Mouse (Mus musculus): Measurements from ENCODE around the gene A930009A15Rik. TPM values are rescaled to one million over a fixed set of nuclear protein-coding genes. Genes with fewer than 3 reads are reported as not detected.

The A930009A15Rik gene
- not detected for total RNA-seq (2021)

DNA sequence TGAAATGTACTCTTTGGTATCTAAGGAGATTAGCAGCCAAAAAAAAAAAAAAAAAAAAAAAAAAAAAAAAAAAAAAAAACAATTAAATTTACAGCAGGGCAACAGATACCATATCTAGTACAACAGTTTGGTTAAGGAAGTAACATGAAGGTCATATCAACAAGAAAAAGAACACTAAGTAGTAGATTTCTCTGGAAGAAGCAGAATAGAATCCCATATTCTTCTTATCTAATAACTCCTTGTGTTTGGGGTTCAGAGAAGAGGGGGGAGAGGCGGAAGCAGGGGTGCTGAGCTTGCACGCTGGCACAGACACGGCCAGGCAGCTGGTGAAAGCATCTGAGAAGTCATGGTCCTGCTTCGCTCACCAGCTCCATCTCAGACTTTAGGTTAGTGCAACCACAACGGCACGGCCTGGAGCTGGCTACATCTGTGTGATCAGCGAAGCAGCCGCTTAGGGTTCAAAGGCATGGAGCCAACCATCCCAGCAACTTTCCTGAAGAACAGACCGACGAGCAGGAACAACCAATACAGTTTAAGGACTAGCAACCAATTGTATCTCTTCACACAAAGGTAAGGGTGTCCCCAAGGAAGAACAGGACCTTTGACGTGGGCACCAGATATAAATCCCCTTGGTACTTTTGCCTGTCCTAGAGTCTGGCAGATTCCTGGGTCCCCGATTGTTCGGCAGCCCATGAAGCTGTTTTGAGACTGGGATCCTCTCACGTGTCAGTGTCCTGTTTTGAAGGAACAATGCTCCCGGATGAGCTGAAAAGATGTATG is at the start of gene A930009A15Rik:
Gene A930009A15Rik, plus strand, starts transcription at position 275 of the 780 bp plus-strand sequence.
- DNase-seq: no peak
- intact Hi-C loops (cut with DNase I): no loop called here

- DNase-seq: no peak
- intact Hi-C loops (cut with DNase I): no loop called here
Measured at GRCm38 (mm10) chr10:115520200-115521080, 49.3 kb upstream of the A930009A15Rik start.

- intact Hi-C loops (cut with DNase I): no loop called here
- no peak for DNase-seq
Measured at GRCm38 (mm10) chr10:115521081-115521451, 48.7 kb upstream of the A930009A15Rik start.

GRCm38 (mm10) chr10:115528892-115529291 is 40.9 kb upstream of the A930009A15Rik start:
- intact Hi-C loops (cut with DNase I): no loop called here
- DNase-seq: no peak

DNA sequence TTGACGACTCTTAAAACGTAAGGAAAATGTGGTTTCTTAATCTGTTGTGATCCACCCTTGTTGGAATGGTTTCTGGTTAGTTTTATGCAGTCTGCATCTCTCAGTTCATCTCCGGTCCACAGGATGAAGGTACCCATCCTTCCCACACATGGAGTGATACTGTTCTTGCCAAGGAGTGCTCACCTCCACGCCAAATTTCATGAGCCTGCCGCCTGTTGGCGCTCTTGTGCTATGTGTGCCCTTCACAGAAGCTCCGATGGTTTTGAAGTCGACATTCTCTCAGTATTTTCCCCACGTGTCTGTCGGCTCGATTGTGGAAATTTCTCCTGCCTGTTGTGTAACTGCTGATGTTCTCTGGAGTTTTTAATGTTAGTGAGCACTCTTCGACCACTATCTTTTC is 40.0 kb upstream of the A930009A15Rik start:
- DNase-seq: no peak
- intact Hi-C loops (cut with DNase I): no loop called here

GRCm38 (mm10) chr10:115530746-115531145 is 39.0 kb upstream of the A930009A15Rik start:
- intact Hi-C loops (cut with DNase I): no loop called here
- no peak for DNase-seq

- intact Hi-C loops (cut with DNase I): no loop called here
- DNase-seq: no peak
Measured at GRCm38 (mm10) chr10:115542917-115543316, 26.9 kb upstream of the A930009A15Rik start.

DNA sequence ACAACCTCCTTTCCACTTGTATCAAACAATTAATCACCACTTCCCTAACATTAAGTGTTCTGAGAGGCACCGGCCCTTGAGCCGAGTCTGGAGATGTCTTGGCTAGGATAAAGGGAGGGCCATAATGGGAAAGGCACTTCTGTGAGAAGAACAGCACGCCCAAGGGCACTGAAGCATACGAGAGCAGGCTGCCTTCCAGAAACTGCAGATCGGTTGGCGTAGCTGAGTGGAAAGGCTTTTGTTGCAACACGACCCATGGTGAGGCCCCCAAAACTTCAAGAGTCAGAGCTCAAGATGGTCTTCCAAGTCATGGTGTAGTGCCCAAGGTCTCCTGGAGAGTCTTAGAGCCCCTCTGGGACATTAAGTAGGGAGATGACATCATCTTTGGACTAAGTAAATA is 19.5 kb upstream of the A930009A15Rik start:
- intact Hi-C loops (cut with DNase I): no loop called here
- DNase-seq: no peak

DNA sequence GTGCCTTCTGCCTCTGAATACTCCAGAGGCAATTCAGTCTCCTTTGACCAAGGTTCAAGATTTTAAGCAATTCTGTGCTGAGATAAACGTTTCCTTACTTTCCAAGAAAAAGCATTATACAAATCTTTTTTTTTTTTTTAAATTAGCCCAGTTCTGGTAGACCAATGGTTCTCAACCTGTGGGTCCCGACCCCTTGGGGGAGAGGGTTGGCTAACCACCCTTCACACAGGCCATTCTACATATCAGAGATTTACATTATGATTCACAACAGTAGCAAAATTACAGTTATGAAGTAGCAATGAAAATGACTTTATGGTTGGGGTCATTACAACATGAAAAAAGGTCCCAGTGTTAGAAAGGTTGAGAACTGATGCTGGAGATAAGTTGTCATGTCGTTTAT is 18.7 kb upstream of the A930009A15Rik start:
- intact Hi-C loops (cut with DNase I): no loop called here

GRCm38 (mm10) chr10:115553352-115554113 is 16.3 kb upstream of the A930009A15Rik start:
- intact Hi-C loops (cut with DNase I): no loop called here
- no peak for DNase-seq

More for the DNA sequence above, 18.7 kb upstream of the A930009A15Rik start:
- DNase-seq: no peak

GRCm38 (mm10) chr10:115555191-115555765 is 14.5 kb upstream of the A930009A15Rik start:
- no peak for DNase-seq
- intact Hi-C loops (cut with DNase I): no loop called here

- DNase-seq: no peak
- intact Hi-C loops (cut with DNase I): no loop called here
Measured at GRCm38 (mm10) chr10:115556738-115557242, 13.0 kb upstream of the A930009A15Rik start.

DNA sequence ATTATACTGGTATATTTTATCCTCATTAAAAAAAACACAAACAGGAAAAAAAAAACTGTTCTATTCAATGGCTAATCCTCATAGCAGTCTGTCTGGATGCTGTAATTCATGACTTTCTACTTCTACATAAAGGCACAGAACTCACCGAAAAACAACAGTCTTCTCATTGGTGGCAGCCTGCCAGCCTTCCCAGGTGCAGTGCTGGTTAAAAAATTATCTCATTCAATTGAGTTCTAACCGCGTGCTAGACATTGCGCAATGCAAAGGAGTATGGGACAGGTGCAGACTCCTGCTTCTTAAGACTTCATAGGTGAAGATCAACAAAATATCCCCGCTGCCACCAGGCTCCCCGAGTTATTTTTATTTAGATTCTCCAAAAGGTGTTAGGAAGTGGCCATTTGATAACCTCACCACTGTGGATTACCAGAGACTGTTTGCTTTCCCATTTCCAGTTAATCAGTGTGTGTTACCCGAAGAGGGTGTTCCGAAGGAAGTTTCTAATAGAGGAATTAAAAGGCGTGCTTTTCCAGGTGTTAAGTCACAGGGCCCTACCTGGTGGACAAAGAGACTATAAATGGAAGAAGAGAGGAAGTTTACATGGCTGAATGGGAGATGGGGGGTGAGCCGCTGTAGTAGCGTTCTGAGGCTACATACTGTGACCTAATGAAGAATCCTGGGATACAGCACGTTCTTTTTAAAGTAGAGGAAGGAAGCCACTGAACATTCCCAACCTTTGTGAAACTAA is 8.5 kb upstream of the A930009A15Rik start:
- intact Hi-C loops (cut with DNase I): no loop called here
- DNase-seq: no peak

- intact Hi-C loops (cut with DNase I): no loop called here
- DNase-seq: no peak
Measured at GRCm38 (mm10) chr10:115562911-115563686, 6.7 kb upstream of the A930009A15Rik start.

GRCm38 (mm10) chr10:115563961-115564360 is 5.8 kb upstream of the A930009A15Rik start:
- no peak for DNase-seq
- intact Hi-C loops (cut with DNase I): no loop called here

DNA sequence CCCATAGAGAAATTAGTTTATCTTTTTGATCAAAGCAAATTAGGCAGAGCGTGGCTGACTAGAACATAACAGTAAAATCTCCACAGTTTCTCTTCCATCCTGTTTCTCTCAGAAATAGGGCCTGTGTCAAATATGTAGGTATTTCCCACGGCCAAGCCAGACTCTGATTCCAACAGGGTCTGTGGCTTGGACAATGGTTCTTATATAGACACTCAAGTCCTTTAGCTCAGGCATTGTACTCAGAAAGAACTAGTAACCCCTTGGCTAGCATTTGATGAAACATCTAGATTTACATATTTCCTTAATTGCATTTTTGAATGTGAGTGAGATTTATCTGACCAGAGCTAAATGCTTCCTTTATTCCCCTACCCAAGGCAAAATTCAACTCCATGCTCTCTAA is 791 bp downstream of the A930009A15Rik start:
- no peak for DNase-seq
- intact Hi-C loops (cut with DNase I): no loop called here

- no peak for DNase-seq
- intact Hi-C loops (cut with DNase I): no loop called here
Measured at GRCm38 (mm10) chr10:115571317-115571716, 1.5 kb downstream of the A930009A15Rik start.

GRCm38 (mm10) chr10:115571734-115572440 is 2.1 kb downstream of the A930009A15Rik start:
- intact Hi-C loops (cut with DNase I): no loop called here
- no peak for DNase-seq
